Mouse (Mus musculus) limb, embryonic 14.5 days (tissue): Measurements from ENCODE around the gene Dnajc1. TPM values are rescaled to one million over a fixed set of nuclear protein-coding genes. Genes with fewer than 3 reads are reported as not detected.

Experiments
- ATAC-seq: fragments of 200-750 bp; cut with Nextera tagmentation; 2 replicates; pipeline ENCODE4 v1.8.0; 2017; ENCODE audit warnings: low read depth, moderate number of reproducible peaks, moderate TSS enrichment; ENCODE audit not compliant: low FRiP score
- DNase-seq: peaks from one replicate; pipeline ENCODE4 v3.0.0-alpha.2; 2015; ENCODE audit warnings: low spot score
- H3K27ac ChIP-seq: fragments of 300-500 bp; sonication (generic); replicated peaks from 2 replicates; pipeline ENCODE4 v1.5.1; 2014; ENCODE audit warnings: low read depth, mild to moderate bottlenecking, low read length, moderate library complexity, mixed read lengths
- H3K27me3 ChIP-seq: fragments of 300-500 bp; sonication (generic); 2 replicates; pipeline ENCODE4 v1.6.1; 2014; ENCODE audit warnings: low read length, mixed read lengths; ENCODE audit not compliant: control insufficient read depth, insufficient read depth
- H3K36me3 ChIP-seq: fragments of 300-500 bp; sonication (generic); 2 replicates; pipeline ENCODE4 v1.6.1; 2014; ENCODE audit warnings: mild to moderate bottlenecking, low read length, moderate library complexity, mixed read lengths; ENCODE audit not compliant: control insufficient read depth, insufficient read depth
- H3K4me1 ChIP-seq: fragments of 300-500 bp; sonication (generic); 2 replicates; pipeline ENCODE4 v1.6.1; 2014; ENCODE audit warnings: antibody characterized with exemption, low read length, mixed read lengths; ENCODE audit not compliant: control insufficient read depth, insufficient read depth
- H3K4me2 ChIP-seq: fragments of 300-500 bp; sonication (generic); replicated peaks from 2 replicates; pipeline ENCODE4 v1.6.1; 2014; ENCODE audit warnings: low read depth, mild to moderate bottlenecking, low read length, moderate library complexity; ENCODE audit not compliant: severe bottlenecking
- H3K4me3 ChIP-seq: fragments of 300-500 bp; sonication (generic); replicated peaks from 2 replicates; pipeline ENCODE4 v1.5.1; 2014; ENCODE audit warnings: low read length
- H3K9ac ChIP-seq: fragments of 300-500 bp; sonication (generic); 2 replicates; pipeline ENCODE4 v1.6.1; 2014; ENCODE audit warnings: mild to moderate bottlenecking, low read depth, low read length, moderate library complexity; ENCODE audit not compliant: severe bottlenecking
- H3K9me3 ChIP-seq: fragments of 300-500 bp; sonication (generic); 2 replicates; pipeline ENCODE4 v1.6.1; 2016; ENCODE audit warnings: low read length; ENCODE audit not compliant: control insufficient read depth
- POLR2A ChIP-seq: fragments of 200-500 bp; IDR thresholded peaks from 2 replicates; pipeline ENCODE4 v1.8.0; 2012; ENCODE audit warnings: inconsistent platforms, mild to moderate bottlenecking, moderate library complexity, borderline replicate concordance; ENCODE audit not compliant: insufficient read depth, insufficient read length; ENCODE audit errors: extremely low read depth
- WGBS: fragments of 180-500 bp; shearing (Covaris S2); extraction: QIAGEN DNeasy Blood & Tissue Kit; methylation state at CpG from one replicate; pipeline ENCODE4 v1.1.7; 2014; 5-methylcytosine and 5-hydroxymethylcytosine counted together
- polyA plus RNA-seq, 2 experiments: library from polyadenylated mRNA; depleted of rRNA in 1 of 2; stranded (reverse) in 1 of 2; unstranded in 1 of 2; fragments of >200 nt; fragmentation: Nextera tagmentation in 1 of 2; extraction: Ambion mirVana in 1 of 2; gene quantifications; 2 replicates each; pipeline versions ENCODE4 v1.2.1 to v1.2.3; 2012 to 2014

The Dnajc1 gene
- polyA plus RNA-seq, 2 experiments, result 19.7 to 43.3 TPM

- Histone ChIP-seq H3K27ac (no peak overlapping the region), H3K36me3 (peaks cover 46% of the 10 kb centered on the region), H3K4me2 (no peak overlapping the region), H3K9ac (no peak overlapping the region), H3K27me3 (no peaks in the 10 kb centered on the region), H3K4me1 (no peaks in the 10 kb centered on the region), H3K4me3 (no peak overlapping the region), H3K9me3 (no peaks in the 10 kb centered on the region)
- TF ChIP-seq POLR2A, result no peak
- no peak for DNase-seq
- no peak for ATAC-seq
- 100% methylated on average over 2 of the region's 2 CpGs for WGBS
These were observed 204.3 kb downstream of the Dnajc1 start for GRCm38 (mm10) chr2:18188367-18188766.

DNA sequence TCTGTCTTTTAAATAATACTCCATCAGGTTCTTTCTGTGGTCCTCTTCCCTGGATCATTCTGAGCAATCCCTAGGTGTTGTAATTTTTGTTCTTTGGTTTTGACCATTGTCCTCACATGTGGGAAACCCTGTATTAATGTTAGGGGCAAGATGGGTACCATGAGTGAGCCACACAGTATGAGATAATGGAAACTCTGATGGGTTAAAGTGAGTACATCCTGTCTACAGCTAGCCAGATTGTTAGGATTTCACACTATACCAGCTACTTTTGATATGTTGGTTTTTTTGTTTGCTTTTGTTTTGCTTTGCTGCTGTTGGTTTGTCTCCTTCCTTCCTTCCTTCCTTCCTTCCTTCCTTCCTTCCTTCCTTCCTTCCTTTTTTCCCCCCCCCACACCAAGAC, 209.6 kb downstream of the Dnajc1 start:
- Histone ChIP-seq H3K4me2 (no peak overlapping the region), H3K9me3 (no peaks in the 10 kb centered on the region), H3K4me1 (no peaks in the 10 kb centered on the region), H3K9ac (no peak overlapping the region), H3K27me3 (no peaks in the 10 kb centered on the region), H3K36me3 (peaks cover 41% of the 10 kb centered on the region), H3K27ac (no peak overlapping the region), H3K4me3 (no peak overlapping the region)
- TF ChIP-seq POLR2A, result no peak
- ATAC-seq (no peak), DNase-seq (no peak)

DNA sequence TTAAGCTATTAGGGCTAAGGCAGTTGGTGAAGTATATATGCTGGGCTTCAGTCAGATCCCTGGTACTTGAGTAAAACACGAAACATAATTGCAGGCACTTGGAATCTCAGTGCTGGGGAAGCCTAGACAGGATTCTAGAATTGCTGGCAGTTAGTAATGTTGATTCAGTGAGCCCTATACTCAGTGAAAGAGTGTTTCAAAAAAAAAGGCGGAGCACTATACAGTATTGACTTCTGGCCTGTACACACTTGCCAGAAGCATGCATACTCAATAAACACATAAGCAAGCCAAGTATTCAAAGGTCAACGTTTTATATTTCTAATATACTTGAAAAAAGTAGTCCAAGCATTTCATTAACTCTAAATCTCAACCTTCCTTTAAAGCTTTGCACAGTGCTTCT, 211.0 kb downstream of the Dnajc1 start:
- no peak for TF ChIP-seq POLR2A
- Histone ChIP-seq H3K27ac (no peak overlapping the region), H3K9ac (no peak overlapping the region), H3K4me1 (no peaks in the 10 kb centered on the region), H3K36me3 (peaks cover 41% of the 10 kb centered on the region), H3K27me3 (no peaks in the 10 kb centered on the region), H3K9me3 (no peaks in the 10 kb centered on the region), H3K4me3 (no peak overlapping the region), H3K4me2 (no peak overlapping the region)
- 89% methylated on average over 3 of the region's 3 CpGs for WGBS
- DNase-seq, result no peak
- ATAC-seq, result no peak

DNA sequence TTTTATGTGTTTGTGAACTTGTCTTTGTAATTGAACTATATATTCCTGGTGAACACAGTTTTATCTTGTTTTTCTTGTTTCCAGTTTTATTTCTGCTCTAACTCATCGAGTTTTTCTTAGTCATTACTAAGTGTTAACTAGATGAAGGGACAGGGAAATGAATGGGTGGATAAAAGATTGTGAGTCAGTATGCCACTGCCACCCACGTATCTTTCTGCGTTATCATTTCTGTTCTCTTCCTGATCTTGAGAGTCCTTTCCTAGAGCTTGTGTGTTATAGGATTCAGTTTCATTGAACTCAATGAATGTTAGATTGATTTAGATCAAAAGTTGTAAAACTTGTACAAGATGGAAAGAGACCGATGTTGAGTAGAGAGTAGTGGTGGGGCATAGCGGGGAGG, 212.3 kb downstream of the Dnajc1 start:
- Histone ChIP-seq H3K4me2 (no peak overlapping the region), H3K4me3 (no peak overlapping the region), H3K27ac (no peak overlapping the region), H3K36me3 (peaks cover 43% of the 10 kb centered on the region), H3K9ac (no peak overlapping the region), H3K4me1 (no peaks in the 10 kb centered on the region), H3K9me3 (no peaks in the 10 kb centered on the region), H3K27me3 (no peaks in the 10 kb centered on the region)
- no peak for DNase-seq
- TF ChIP-seq POLR2A, result no peak
- WGBS, result 94% methylated on average over 5 of the region's 5 CpGs
- ATAC-seq, result no peak

DNA sequence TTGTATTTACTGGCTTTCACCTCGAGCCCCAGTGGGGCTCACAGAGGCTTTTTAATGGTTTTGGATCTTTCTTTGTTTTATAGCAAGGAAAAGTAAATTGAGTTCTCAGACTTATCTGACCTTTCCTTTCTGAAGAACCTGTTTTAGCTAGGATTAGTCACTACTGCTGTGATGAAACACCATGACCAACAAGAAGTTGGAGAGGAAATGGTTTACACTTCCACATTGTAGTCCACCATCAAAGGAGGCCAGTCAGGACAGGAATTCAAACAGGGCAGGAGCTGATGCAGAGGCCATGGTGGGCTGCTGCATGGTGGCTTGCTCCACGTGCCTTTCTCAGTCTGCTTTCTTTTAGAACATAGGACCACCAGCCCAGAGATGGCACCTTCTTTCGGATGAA, 216.4 kb downstream of the Dnajc1 start:
- DNase-seq, result no peak
- Histone ChIP-seq H3K36me3 (peaks cover 22% of the 10 kb centered on the region), H3K27me3 (no peaks in the 10 kb centered on the region), H3K9me3 (no peaks in the 10 kb centered on the region), H3K4me1 (no peaks in the 10 kb centered on the region), H3K27ac (no peak overlapping the region), H3K4me2 (no peak overlapping the region), H3K9ac (no peak overlapping the region), H3K4me3 (no peak overlapping the region)
- no peak for TF ChIP-seq POLR2A
- WGBS, result 68% methylated on average over 3 of the region's 3 CpGs
- ATAC-seq, result no peak

DNA sequence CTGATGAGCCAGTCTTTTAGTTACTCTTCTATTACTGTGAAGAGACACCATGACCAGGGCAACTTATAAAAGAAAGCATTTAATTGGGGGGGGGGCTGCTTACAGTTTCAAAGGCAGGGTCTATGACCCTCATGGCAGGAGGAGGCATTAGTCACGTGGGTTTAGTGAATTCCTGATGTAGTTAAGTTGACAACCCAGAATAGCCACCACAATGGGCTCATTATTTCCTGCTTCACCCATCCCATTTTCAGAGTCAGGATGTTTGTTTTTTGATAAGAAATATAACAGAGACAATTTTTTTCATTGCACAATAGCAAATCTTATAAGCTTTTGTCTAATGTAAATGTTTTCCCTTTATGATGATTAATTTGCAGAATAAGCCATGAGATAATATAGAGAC, 217.4 kb downstream of the Dnajc1 start:
- Histone ChIP-seq H3K27ac (no peak overlapping the region), H3K9me3 (no peaks in the 10 kb centered on the region), H3K9ac (no peak overlapping the region), H3K36me3 (peaks cover 22% of the 10 kb centered on the region), H3K4me2 (no peak overlapping the region), H3K4me1 (no peaks in the 10 kb centered on the region), H3K27me3 (no peaks in the 10 kb centered on the region), H3K4me3 (no peak overlapping the region)
- DNase-seq, result no peak
- no peak for TF ChIP-seq POLR2A
- no peak for ATAC-seq
- WGBS, result 64% methylated on average over 1 of the region's 1 CpGs
